Mouse (Mus musculus): ENCODE results near the gene Vars. TPM values are rescaled to one million over a fixed set of nuclear protein-coding genes. Genes with fewer than 3 reads are reported as not detected.

Vars gene
- total RNA-seq, 2 experiments from 2014 or later = 39.6 to 44.0 TPM

GRCm38 (mm10) chr17:35046681-35047455, 46.1 kb downstream of the Vars start, which contains the start of gene Msh5:
Msh5 (minus strand) TSS chr17:35046745.
- DNase-seq (ENCODE audit: low spot score in 2 of 2) = peak; percentile 86 to 89

- no peak for DNase-seq (ENCODE audit: low spot score in 2 of 2)
These were observed 46.9 kb downstream of the Vars start for GRCm38 (mm10) chr17:35047688-35048087.

- no peak for DNase-seq (ENCODE audit: low spot score in 2 of 2)
These were observed 47.6 kb downstream of the Vars start for GRCm38 (mm10) chr17:35048149-35048931.

- DNase-seq (ENCODE audit: low spot score in 2 of 2) = no peak
These were observed 48.2 kb downstream of the Vars start for GRCm38 (mm10) chr17:35048932-35049440.

- DNase-seq (ENCODE audit: low spot score in 2 of 2) = no peak
These were observed 48.8 kb downstream of the Vars start, which contains the start of gene Clic1 for GRCm38 (mm10) chr17:35049561-35050016. Clic1 (plus strand) TSS chr17:35049966.

- DNase-seq (ENCODE audit: low spot score in 2 of 2) = no peak
These were observed 49.5 kb downstream of the Vars start for GRCm38 (mm10) chr17:35050126-35050750.

- DNase-seq (ENCODE audit: low spot score in 2 of 2) = no peak
These were observed 50.6 kb downstream of the Vars start for GRCm38 (mm10) chr17:35051156-35052086.

GRCm38 (mm10) chr17:35052271-35052798, 51.5 kb downstream of the Vars start:
- no peak for DNase-seq (ENCODE audit: low spot score in 2 of 2)

- DNase-seq (ENCODE audit: low spot score in 2 of 2) = no peak
These were observed 55.1 kb downstream of the Vars start for GRCm38 (mm10) chr17:35055691-35056495.

- DNase-seq (ENCODE audit: low spot score in 2 of 2) = no peak
These were observed 56.3 kb downstream of the Vars start for GRCm38 (mm10) chr17:35057090-35057489.

GRCm38 (mm10) chr17:35058316-35058715, 57.5 kb downstream of the Vars start:
- no peak for DNase-seq (ENCODE audit: low spot score in 2 of 2)

- DNase-seq (ENCODE audit: low spot score in 2 of 2) = peak; percentile 59 to 60
These were observed 58.4 kb downstream of the Vars start, which contains the start of gene Ddah2 for GRCm38 (mm10) chr17:35058911-35059892. Ddah2 (plus strand) TSS chr17:35059035.

- DNase-seq (ENCODE audit: low spot score in 2 of 2) = no peak
These were observed 59.3 kb downstream of the Vars start for GRCm38 (mm10) chr17:35060071-35060470.

GRCm38 (mm10) chr17:35060737-35061297, 60.0 kb downstream of the Vars start:
- no peak for DNase-seq (ENCODE audit: low spot score in 2 of 2)

- DNase-seq (ENCODE audit: low spot score in 2 of 2) = no peak
These were observed 60.5 kb downstream of the Vars start for GRCm38 (mm10) chr17:35061299-35061698.

- DNase-seq (ENCODE audit: low spot score in 2 of 2) = no peak
These were observed 62.7 kb downstream of the Vars start for GRCm38 (mm10) chr17:35063466-35063865.

- no peak for DNase-seq (ENCODE audit: low spot score in 2 of 2)
These were observed 63.6 kb downstream of the Vars start for GRCm38 (mm10) chr17:35064378-35064877.
